Mouse (Mus musculus): ENCODE results near the gene Srsf12. TPM values are rescaled to one million over a fixed set of nuclear protein-coding genes. Genes with fewer than 3 reads are reported as not detected.

The Srsf12 gene
- total RNA-seq, 2 experiments from 2014 or later = 23.1 to 24.1 TPM

DNA sequence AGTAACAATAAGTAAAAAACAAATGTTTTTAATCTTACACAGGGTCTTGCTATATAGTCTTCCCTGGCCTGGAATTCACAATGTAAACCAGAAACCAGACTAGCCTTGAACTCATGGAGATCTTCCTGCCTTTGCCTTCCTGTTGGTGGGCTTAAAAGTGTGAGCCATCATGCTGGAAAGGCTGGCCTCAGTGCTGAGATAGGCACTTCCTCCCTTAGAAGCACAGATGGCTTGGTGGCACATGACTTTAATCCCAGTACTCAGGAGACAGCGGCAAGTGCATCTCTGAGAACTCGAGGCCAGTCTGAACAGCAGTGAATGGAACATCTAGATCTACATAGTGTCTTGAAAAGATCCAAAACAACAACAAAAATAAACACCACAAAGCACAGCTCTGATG is 42.1 kb downstream of the Srsf12 start:
- no peak for DNase-seq (ENCODE audit: extremely low spot score in 1 of 2, low spot score in 2 of 2)
- H3K4me3 ChIP-seq = no peak overlapping the region
- TF ChIP-seq CTCF (IDR thresholded peaks at IDR 0.05) = no peak
- H3K27ac ChIP-seq = no peak overlapping the region
- intact Hi-C loops (cut with DNase I) = loop anchor here (2.0 kb wide), 1 partner anchor 38 kb away; no protein-coding TSS in a partner anchor

- Histone ChIP-seq H3K27ac (no peak overlapping the region), H3K4me3 (no peak overlapping the region)
- DNase-seq (ENCODE audit: extremely low spot score in 1 of 2, low spot score in 2 of 2) = no peak
- TF ChIP-seq CTCF (IDR thresholded peaks at IDR 0.05) = no peak
- intact Hi-C loops (cut with DNase I) = no loop called here
Measured at GRCm38 (mm10) chr4:33254706-33255105, 45.9 kb downstream of the Srsf12 start.

- intact Hi-C loops (cut with DNase I) = no loop called here
- TF ChIP-seq CTCF (IDR thresholded peaks at IDR 0.05) = no peak
- H3K27ac ChIP-seq = no peak overlapping the region
- H3K4me3 ChIP-seq = no peak overlapping the region
- no peak for DNase-seq (ENCODE audit: extremely low spot score in 1 of 2, low spot score in 2 of 2)
Measured at GRCm38 (mm10) chr4:33257263-33257964, 48.6 kb downstream of the Srsf12 start.

DNA sequence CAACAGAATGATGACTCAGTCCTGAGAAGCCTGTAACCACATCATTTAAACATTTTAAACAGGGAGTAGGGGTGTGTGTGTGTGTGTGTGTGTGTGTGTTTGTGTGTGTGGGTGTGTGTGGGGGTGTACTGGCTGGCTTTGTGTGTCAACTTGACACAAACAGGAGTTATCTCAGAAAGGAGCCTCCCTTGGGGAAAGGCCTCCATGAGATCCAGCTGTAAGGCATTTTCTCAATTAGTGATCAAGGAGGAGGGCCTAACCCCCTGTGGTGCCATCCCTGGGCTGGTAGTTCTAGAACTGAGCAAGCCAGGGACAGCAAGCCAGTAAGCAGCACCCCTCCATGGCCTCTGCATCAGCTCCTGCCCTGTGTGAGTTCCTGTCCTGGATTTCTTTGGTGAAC is 51.5 kb downstream of the Srsf12 start:
- H3K4me3 ChIP-seq = no peak overlapping the region
- intact Hi-C loops (cut with DNase I) = no loop called here
- H3K27ac ChIP-seq = no peak overlapping the region
- no peak for TF ChIP-seq CTCF (IDR thresholded peaks at IDR 0.05)
- no peak for DNase-seq (ENCODE audit: extremely low spot score in 1 of 2, low spot score in 2 of 2)

- intact Hi-C loops (cut with DNase I) = no loop called here
Measured at GRCm38 (mm10) chr4:33261311-33261753, 52.5 kb downstream of the Srsf12 start.

DNA sequence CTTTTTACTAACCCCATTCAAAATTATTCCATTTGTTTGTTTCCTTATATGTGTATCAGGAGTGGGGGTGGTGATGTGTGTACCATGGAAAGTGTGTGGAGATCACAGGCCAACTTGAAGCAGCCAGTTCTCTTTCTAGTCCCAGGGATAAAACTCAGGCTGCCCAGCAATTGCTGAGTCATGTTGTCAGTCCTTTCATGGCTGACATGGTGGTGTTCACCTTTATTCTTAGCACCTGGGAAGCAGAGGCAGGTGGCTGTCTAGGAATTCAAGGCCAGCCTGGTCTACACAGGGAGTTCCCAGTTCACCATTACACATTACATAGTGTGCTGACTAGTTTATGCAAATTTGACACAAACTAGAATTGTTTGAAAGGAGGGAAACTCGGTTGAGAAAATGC is 54.1 kb downstream of the Srsf12 start:
- no peak for TF ChIP-seq CTCF (IDR thresholded peaks at IDR 0.05)
- H3K4me3 ChIP-seq = no peak overlapping the region
- DNase-seq (ENCODE audit: extremely low spot score in 1 of 2, low spot score in 2 of 2) = no peak
- no peak overlapping the region for H3K27ac ChIP-seq
- intact Hi-C loops (cut with DNase I) = no loop called here

More at GRCm38 (mm10) chr4:33261311-33261753, 52.5 kb downstream of the Srsf12 start:
- no peak for TF ChIP-seq CTCF (IDR thresholded peaks at IDR 0.05)
- DNase-seq (ENCODE audit: extremely low spot score in 1 of 2, low spot score in 2 of 2) = peak in 1 of 2 experiments; percentile 27
- H3K27ac ChIP-seq = no peak overlapping the region
- no peak overlapping the region for H3K4me3 ChIP-seq

- intact Hi-C loops (cut with DNase I) = no loop called here
- no peak overlapping the region for H3K4me3 ChIP-seq
- no peak for TF ChIP-seq CTCF (IDR thresholded peaks at IDR 0.05)
- no peak overlapping the region for H3K27ac ChIP-seq
- DNase-seq (ENCODE audit: extremely low spot score in 1 of 2, low spot score in 2 of 2) = no peak
Measured at GRCm38 (mm10) chr4:33264979-33265726, 56.4 kb downstream of the Srsf12 start.

- intact Hi-C loops (cut with DNase I) = no loop called here
- Histone ChIP-seq H3K4me3 (no peak overlapping the region), H3K27ac (no peak overlapping the region)
- DNase-seq (ENCODE audit: extremely low spot score in 1 of 2, low spot score in 2 of 2) = no peak
- TF ChIP-seq CTCF (IDR thresholded peaks at IDR 0.05) = no peak
Measured at GRCm38 (mm10) chr4:33270386-33271314, 61.9 kb downstream of the Srsf12 start.

GRCm38 (mm10) chr4:33273437-33273836 is 64.6 kb downstream of the Srsf12 start:
- Histone ChIP-seq H3K27ac (no peak overlapping the region), H3K4me3 (no peak overlapping the region)
- DNase-seq (ENCODE audit: extremely low spot score in 1 of 2, low spot score in 2 of 2) = no peak
- TF ChIP-seq CTCF (IDR thresholded peaks at IDR 0.05) = no peak
- intact Hi-C loops (cut with DNase I) = no loop called here

DNA sequence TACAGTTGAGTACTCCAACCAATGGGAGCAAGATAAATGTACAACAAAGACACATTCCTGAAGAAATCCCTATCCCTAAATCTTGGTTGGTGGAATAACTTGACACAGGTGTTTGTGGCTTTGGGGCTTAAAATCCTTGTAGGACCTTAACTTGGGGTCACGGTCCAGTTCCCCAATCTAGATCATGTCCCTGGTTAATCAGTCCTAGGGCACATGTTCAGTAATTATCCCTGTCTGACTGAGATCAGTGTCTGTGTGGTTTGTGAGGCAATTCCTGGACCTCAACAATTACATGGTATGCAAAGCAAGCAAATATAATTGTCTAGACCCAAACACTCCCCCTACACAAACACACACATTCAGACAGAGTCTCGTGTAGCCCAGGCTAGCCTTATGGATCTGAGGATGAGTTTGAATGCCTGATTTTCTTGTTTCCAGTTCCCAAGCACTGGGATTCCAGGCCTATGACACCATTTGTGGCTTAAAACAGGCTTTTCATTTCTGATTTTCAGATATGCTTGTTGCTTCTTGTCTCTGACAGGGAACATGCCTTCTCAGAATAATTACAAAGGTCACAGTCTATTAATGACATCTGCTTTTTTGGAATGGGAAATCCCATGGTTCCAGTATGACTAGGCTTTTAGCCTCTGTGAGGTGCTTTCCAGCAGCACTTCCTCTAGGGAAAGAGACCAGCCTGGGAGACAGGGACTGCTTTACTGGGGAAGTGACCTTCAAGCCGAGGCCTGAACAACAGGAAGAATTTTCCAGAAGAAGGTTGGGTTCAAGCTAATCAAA is 73.3 kb downstream of the Srsf12 start:
- intact Hi-C loops (cut with DNase I) = no loop called here
- Histone ChIP-seq H3K27ac (no peak overlapping the region), H3K4me3 (no peak overlapping the region)
- no peak for DNase-seq (ENCODE audit: extremely low spot score in 1 of 2, low spot score in 2 of 2)
- TF ChIP-seq CTCF (IDR thresholded peaks at IDR 0.05) = no peak

Other genes starting within 250 kb of the Srsf12 start
- 10 to 100 TPM; 90.3 to 93.3 TPM for gene Rragd, start 226.0 kb upstream of the Srsf12 start, total RNA-seq (2021)
- 100 to 1,000 TPM in 1 of 2 experiments, 10 to 100 TPM in 1; 99.7 to 105 TPM for gene Ube2j1, start 177.6 kb upstream of the Srsf12 start, total RNA-seq (2021)
- gene Gabrr2, start 146.0 kb upstream of the Srsf12 start, total RNA-seq (2021) = under 1 TPM; 0.34 to 0.37 TPM
- not detected for gene Gabrr1, start 76.5 kb upstream of the Srsf12 start, total RNA-seq (2021)
- gene Pm20d2, start 19.3 kb upstream of the Srsf12 start, total RNA-seq (2021) = 1 to 10 TPM; 5.5 to 6.3 TPM
- gene Pnrc1, start 81.2 kb downstream of the Srsf12 start, total RNA-seq (2021) = 100 to 1,000 TPM; 152 to 156 TPM
- 10 to 100 TPM; 27.3 to 29.2 TPM for gene Rngtt, start 101.3 kb downstream of the Srsf12 start, total RNA-seq (2021)

Data from left cerebral cortex, adult 2 months (tissue).